Comparison of ENCODE assay signal across 21 mouse cellular contexts in genomic region chr11:117960601-117961000, GRCm38 (mm10). TPM values are rescaled to one million over a fixed set of nuclear protein-coding genes. Genes with fewer than 3 reads are reported as not detected.
DNase-seq lines count a peak whose midpoint lies in the region; ATAC-seq and TF ChIP-seq lines count a peak whose summit lies in the region.
"Had no signal": no experiment of that assay in that cellular context is flagged by ENCODE, and none has a peak within 500 bp of the region (broad histone marks: within the 10 kb centered on the region; RNA-seq: fewer than 3 reads in every experiment).

No protein-coding gene starts in this region.

- H3K27ac ChIP-seq in heart, embryonic 10.5 days, result peak overlapping the region; percentile 42
- H3K27ac ChIP-seq in kidney, embryonic 15.5 days, result peak overlapping the region; percentile 96; the same call in 1 of the 2 replicates
- H3K27ac ChIP-seq in kidney, embryonic 16.5 days (ENCODE audit: low read length), result no peak overlapping the region
- H3K27ac ChIP-seq in CH12.LX (ENCODE audit: insufficient read depth, low read depth), result no peak overlapping the region
- peak overlapping the region; percentile 84 for H3K27ac ChIP-seq in bone marrow macrophage, adult 2 months (ENCODE audit: insufficient read depth, low read depth, low read length)
- H3K27ac ChIP-seq: embryonic facial prominence, embryonic 12.5 days; forebrain, embryonic 15.5 days; hindbrain, embryonic 13.5 days; hindbrain, postnatal 0 days had no signal

- H3K4me1 ChIP-seq in heart, embryonic 10.5 days, result peaks cover 71% of the 10 kb centered on the region
- peaks cover 74% of the 10 kb centered on the region for H3K4me1 ChIP-seq in kidney, embryonic 15.5 days
- peaks cover 57% of the 10 kb centered on the region for H3K4me1 ChIP-seq in kidney, embryonic 16.5 days (ENCODE audit: insufficient read depth, low read length)
- H3K4me1 ChIP-seq in CH12.LX (ENCODE audit: control insufficient read depth in 1 of 2, insufficient read depth in 2 of 2), result peaks cover 44 to 59% of the 10 kb centered on the region in 2 experiments
- H3K4me1 ChIP-seq in bone marrow macrophage, adult 2 months (ENCODE audit: control insufficient read depth, insufficient read depth, low read length), result peaks cover 69% of the 10 kb centered on the region

- dilution Hi-C loops in CH12.LX (cut with MboI; ENCODE audit: extremely low pct_ligation_motif_present, extremely low pct_unique_long_range_greater_than_20kb, low sequenced_read_pairs), result no loop called here

- no peak for TF ChIP-seq CTCF in CH12.LX (conservative IDR thresholded peaks at IDR 0.05 in 1 of 2, IDR thresholded peaks at IDR 0.05 in 1 of 2; ENCODE audit: low read depth in 2 of 2, low read length in 2 of 2)
- TF ChIP-seq CTCF in bone marrow macrophage, adult 2 months (IDR thresholded peaks at IDR 0.05; ENCODE audit: low read depth, low read length), result no peak

- no peak overlapping the region for H3K4me2 ChIP-seq in kidney, embryonic 15.5 days
- H3K4me2 ChIP-seq in kidney, embryonic 16.5 days (replicated peaks; ENCODE audit: low read depth, low read length), result no peak overlapping the region
- H3K4me2 ChIP-seq in CH12.LX (ENCODE audit: insufficient read depth, low read depth, poor library complexity, severe bottlenecking), result no peak overlapping the region
- H3K4me2 ChIP-seq: embryonic facial prominence, embryonic 12.5 days; forebrain, embryonic 15.5 days; heart, embryonic 11.5 days; hindbrain, embryonic 13.5 days had no signal

- no peak for ATAC-seq in kidney, embryonic 15.5 days (replicated peaks; ENCODE audit: low FRiP score)
- no peak for ATAC-seq in kidney, embryonic 16.5 days (ENCODE audit: low FRiP score, low TSS enrichment)
- ATAC-seq: forebrain, embryonic 15.5 days; hindbrain, postnatal 0 days; intestine, embryonic 16.5 days had no signal

- TF ChIP-seq EP300 in CH12.LX (IDR thresholded peaks at IDR 0.05; ENCODE audit: low read length), result no peak

- H3K79me2 ChIP-seq in CH12.LX (replicated peaks; ENCODE audit: control insufficient read depth, extremely low read depth, insufficient read depth, poor library complexity, severe bottlenecking), result no peaks in the 10 kb centered on the region

- H3K27me3 ChIP-seq in heart, embryonic 10.5 days (ENCODE audit: insufficient read depth, poor library complexity, severe bottlenecking), result peaks cover 10% of the 10 kb centered on the region; the same call in 1 of the 2 replicates
- no peaks in the 10 kb centered on the region for H3K27me3 ChIP-seq in kidney, embryonic 15.5 days
- H3K27me3 ChIP-seq in kidney, embryonic 16.5 days (ENCODE audit: insufficient read depth, low read length), result no peaks in the 10 kb centered on the region
- H3K27me3 ChIP-seq in CH12.LX (replicated peaks), result peaks cover 88% of the 10 kb centered on the region
- H3K27me3 ChIP-seq: embryonic facial prominence, embryonic 12.5 days; forebrain, embryonic 15.5 days; heart, embryonic 15.5 days had no signal

- TF ChIP-seq RAD21 in CH12.LX (IDR thresholded peaks at IDR 0.05; ENCODE audit: low read depth, low read length), result no peak

- no peak for DNase-seq in heart, embryonic 10.5 days (ENCODE audit: low spot score)
- no peak for DNase-seq in heart, adult 9 months (ENCODE audit: low spot score in 2 of 2)
- DNase-seq in CH12.LX (ENCODE audit: extremely low read depth), result no peak
- no peak for DNase-seq in spleen, postnatal 36 days (ENCODE audit: low spot score in 2 of 2)
- DNase-seq: adrenal gland, adult 8-10 months; adrenal gland, postnatal 36 days; cerebellum, adult 11 months; cerebellum, adult 8-10 months; cerebellum, postnatal 25 days; gastrocnemius, postnatal 10 days had no signal

- TF ChIP-seq POLR2A in CH12.LX (IDR thresholded peaks at IDR 0.05; ENCODE audit: low read depth, low read length), result no peak
- no peak for TF ChIP-seq POLR2A in bone marrow macrophage, adult 2 months (IDR thresholded peaks at IDR 0.05; ENCODE audit: borderline replicate concordance, low read depth, low read length)

- no peaks in the 10 kb centered on the region for H3K36me3 ChIP-seq in heart, embryonic 10.5 days
- no peaks in the 10 kb centered on the region for H3K36me3 ChIP-seq in kidney, embryonic 15.5 days
- H3K36me3 ChIP-seq in kidney, embryonic 16.5 days (ENCODE audit: insufficient read depth, low read length), result no peaks in the 10 kb centered on the region
- no peaks in the 10 kb centered on the region for H3K36me3 ChIP-seq in CH12.LX (replicated peaks in 1 of 2; ENCODE audit: control insufficient read depth in 1 of 2, insufficient read depth in 1 of 2, low read length in 1 of 2)
- H3K36me3 ChIP-seq: embryonic facial prominence, embryonic 12.5 days; forebrain, embryonic 15.5 days; heart, embryonic 15.5 days; hindbrain, embryonic 13.5 days had no signal

- in situ Hi-C loops in CH12.LX (cut with MboI; ENCODE audit: low pct_ligation_motif_present, low pct_unique_long_range_greater_than_20kb, low sequenced_read_pairs), result no loop called here

- no peak overlapping the region for H3K9ac ChIP-seq in kidney, embryonic 15.5 days
- no peak overlapping the region for H3K9ac ChIP-seq in kidney, embryonic 16.5 days (replicated peaks; ENCODE audit: low read length)
- no peak overlapping the region for H3K9ac ChIP-seq in CH12.LX (ENCODE audit: insufficient read depth, low read depth)
- H3K9ac ChIP-seq: embryonic facial prominence, embryonic 12.5 days; forebrain, embryonic 15.5 days; heart, embryonic 15.5 days; hindbrain, embryonic 13.5 days had no signal

- no peaks in the 10 kb centered on the region for H3K9me3 ChIP-seq in heart, embryonic 10.5 days
- no peaks in the 10 kb centered on the region for H3K9me3 ChIP-seq in kidney, embryonic 15.5 days (replicated peaks)
- no peaks in the 10 kb centered on the region for H3K9me3 ChIP-seq in kidney, embryonic 16.5 days (ENCODE audit: low read length)
- H3K9me3 ChIP-seq in CH12.LX (replicated peaks; ENCODE audit: low read length), result no peaks in the 10 kb centered on the region
- H3K9me3 ChIP-seq: embryonic facial prominence, embryonic 12.5 days; forebrain, embryonic 15.5 days; G1E; heart, embryonic 15.5 days; hindbrain, embryonic 13.5 days had no signal

- H3K4me3 ChIP-seq in heart, embryonic 10.5 days, result no peak overlapping the region
- H3K4me3 ChIP-seq in kidney, embryonic 15.5 days (replicated peaks), result no peak overlapping the region
- no peak overlapping the region for H3K4me3 ChIP-seq in kidney, embryonic 16.5 days (ENCODE audit: low read length)
- no peak overlapping the region for H3K4me3 ChIP-seq in CH12.LX (replicated peaks in 1 of 3; ENCODE audit: low read depth in 2 of 3, low read length in 2 of 3, poor library complexity in 1 of 3)
- no peak overlapping the region for H3K4me3 ChIP-seq in bone marrow macrophage, adult 2 months (ENCODE audit: insufficient read depth, low read length)
- H3K4me3 ChIP-seq: embryonic facial prominence, embryonic 12.5 days; forebrain, embryonic 15.5 days; heart, embryonic 15.5 days; hindbrain, embryonic 13.5 days had no signal

TF ChIP-seq in CH12.LX, 34 proteins besides CTCF, POLR2A, EP300 and RAD21:
- TF ChIP-seq CHD2 (IDR thresholded peaks at IDR 0.05; ENCODE audit: low read length), result 0 out of 2 replicates have a peak, but pooled peaks have one; percentile 1
- TF ChIP-seq ZNF384 (IDR thresholded peaks at IDR 0.05; ENCODE audit: low read depth, low read length), result no peak

RNA-seq across cellular contexts. Expression of gene Socs3, which starts 9.2 kb away (rescaled TPM):
- 6.9 and 10.6 TPM in 2 replicates for polyA plus RNA-seq in heart, embryonic 10.5 days (2016; fragmentation: Nextera tagmentation; extraction: Ambion mirVana)
- 14.1 and 15.2 TPM in 2 replicates for polyA plus RNA-seq in kidney, embryonic 15.5 days (2015; fragmentation: Nextera tagmentation; extraction: Ambion mirVana)
- polyA plus RNA-seq in kidney, embryonic 16.5 days (2015; fragmentation: Nextera tagmentation; extraction: Ambion mirVana), result 14.6 and 15.9 TPM in 2 replicates
- total RNA-seq in CH12.LX (2012; rRNA removed) (2.5 and 4.7 TPM in 2 replicates), CH12.LX (2014; rRNA removed) (1.1 and 1.2 TPM in 2 replicates)
- polyA plus RNA-seq in CH12.LX (2012; ENCODE audit: insufficient read length, low read depth), result 0.83 and 1.1 TPM in 2 replicates
- polyA plus RNA-seq in bone marrow macrophage, adult 2 months (2012; ENCODE audit: insufficient read depth, insufficient read length, missing spikeins), result 6.9 and 7.1 TPM in 2 replicates

RNA-seq across cellular contexts. Expression of gene Pgs1, which starts 25.5 kb away (rescaled TPM):
- 34.0 and 38.5 TPM in 2 replicates for polyA plus RNA-seq in heart, embryonic 10.5 days (2016; fragmentation: Nextera tagmentation; extraction: Ambion mirVana)
- polyA plus RNA-seq in kidney, embryonic 15.5 days (2015; fragmentation: Nextera tagmentation; extraction: Ambion mirVana), result 34.1 and 38.9 TPM in 2 replicates
- polyA plus RNA-seq in kidney, embryonic 16.5 days (2015; fragmentation: Nextera tagmentation; extraction: Ambion mirVana), result 37.5 and 41.8 TPM in 2 replicates
- total RNA-seq in CH12.LX (2012; rRNA removed) (60.5 and 64.5 TPM in 2 replicates), CH12.LX (2014; rRNA removed) (38.1 and 39.8 TPM in 2 replicates)
- polyA plus RNA-seq in CH12.LX (2012; ENCODE audit: insufficient read length, low read depth), result 50.4 and 50.8 TPM in 2 replicates
- 35.4 and 37.1 TPM in 2 replicates for polyA plus RNA-seq in bone marrow macrophage, adult 2 months (2012; ENCODE audit: insufficient read depth, insufficient read length, missing spikeins)

Comparison
In these comparisons a context has a peak if more than half of its experiments do, and no peak if none do; other contexts are left out.
1. H3K27ac ChIP-seq: peak in heart, embryonic 10.5 days (single experiment), kidney, embryonic 15.5 days (single experiment) and bone marrow macrophage, adult 2 months (single experiment); none in kidney, embryonic 16.5 days (single experiment) and CH12.LX (single experiment).